Mouse (Mus musculus): ENCODE results near the gene Gsk3b. TPM values are rescaled to one million over a fixed set of nuclear protein-coding genes. Genes with fewer than 3 reads are reported as not detected.

Gene Gsk3b
- polyA plus RNA-seq, 1 experiment from 2014 or later: 69.5 TPM

GRCm38 (mm10) chr16:38272483-38272882 is 183.7 kb downstream of the Gsk3b start:
- Histone ChIP-seq H3K4me1 (0 out of 2 replicates have a peak, but pooled peaks cover 3% of the 10 kb centered on the region), H3K27ac (replicated peaks) (no peak overlapping the region), H3K27me3 (replicated peaks; ENCODE audit: low read depth, poor library complexity, severe bottlenecking) (no peaks in the 10 kb centered on the region), H3K36me3 (replicated peaks) (no peaks in the 10 kb centered on the region), H3K4me3 (no peak overlapping the region), H3K9me3 (no peaks in the 10 kb centered on the region)
- WGBS: 80% methylated on average over 5 of the region's 5 CpGs
- DNase-seq (ENCODE audit: low spot score): no peak

- Histone ChIP-seq H3K27me3 (replicated peaks; ENCODE audit: low read depth, poor library complexity, severe bottlenecking) (no peaks in the 10 kb centered on the region), H3K36me3 (replicated peaks) (no peaks in the 10 kb centered on the region), H3K9me3 (no peaks in the 10 kb centered on the region), H3K4me1 (0 out of 2 replicates have a peak, but pooled peaks cover 3% of the 10 kb centered on the region), H3K4me3 (no peak overlapping the region), H3K27ac (replicated peaks) (no peak overlapping the region)
- DNase-seq (ENCODE audit: low spot score): no peak
- 83% methylated on average over 2 of the region's 2 CpGs for WGBS
These were observed 185.9 kb downstream of the Gsk3b start for GRCm38 (mm10) chr16:38274737-38275136.

- H3K36me3 ChIP-seq (replicated peaks): no peaks in the 10 kb centered on the region
- DNase-seq (ENCODE audit: low spot score): no peak
- no peak overlapping the region for H3K4me3 ChIP-seq
- 0 out of 2 replicates have a peak, but pooled peaks cover 10% of the 10 kb centered on the region for H3K4me1 ChIP-seq
- no peak overlapping the region for H3K27ac ChIP-seq (replicated peaks)
- H3K9me3 ChIP-seq: no peaks in the 10 kb centered on the region
- no peaks in the 10 kb centered on the region for H3K27me3 ChIP-seq (replicated peaks; ENCODE audit: low read depth, poor library complexity, severe bottlenecking)
- 92% methylated on average over 5 of the region's 5 CpGs for WGBS
These were observed 191.0 kb downstream of the Gsk3b start for GRCm38 (mm10) chr16:38279794-38280193.

- Histone ChIP-seq H3K27me3 (replicated peaks; ENCODE audit: low read depth, poor library complexity, severe bottlenecking) (no peaks in the 10 kb centered on the region), H3K9me3 (no peaks in the 10 kb centered on the region), H3K27ac (replicated peaks) (no peak overlapping the region), H3K4me1 (0 out of 2 replicates have a peak, but pooled peaks cover 10% of the 10 kb centered on the region), H3K36me3 (replicated peaks) (no peaks in the 10 kb centered on the region), H3K4me3 (no peak overlapping the region)
- WGBS: 83% methylated on average over 7 of the region's 7 CpGs
- DNase-seq (ENCODE audit: low spot score): no peak
These were observed 192.2 kb downstream of the Gsk3b start for GRCm38 (mm10) chr16:38280951-38281350.

- H3K27ac ChIP-seq (replicated peaks): no peak overlapping the region
- WGBS: 86% methylated on average over 7 of the region's 7 CpGs
- DNase-seq (ENCODE audit: low spot score): no peak
These were observed 193.9 kb downstream of the Gsk3b start for GRCm38 (mm10) chr16:38282559-38283160.

GRCm38 (mm10) chr16:38283300-38283699 is 194.5 kb downstream of the Gsk3b start:
- Histone ChIP-seq H3K9me3 (no peaks in the 10 kb centered on the region), H3K27me3 (replicated peaks; ENCODE audit: low read depth, poor library complexity, severe bottlenecking) (no peaks in the 10 kb centered on the region), H3K4me3 (no peak overlapping the region), H3K36me3 (replicated peaks) (no peaks in the 10 kb centered on the region), H3K4me1 (peaks cover 19% of the 10 kb centered on the region), H3K27ac (replicated peaks) (no peak overlapping the region)
- DNase-seq (ENCODE audit: low spot score): no peak
- WGBS: 44% methylated on average over 3 of the region's 3 CpGs

More at GRCm38 (mm10) chr16:38282559-38283160, 193.9 kb downstream of the Gsk3b start:
- H3K27me3 ChIP-seq (replicated peaks; ENCODE audit: low read depth, poor library complexity, severe bottlenecking): no peaks in the 10 kb centered on the region
- H3K9me3 ChIP-seq: no peaks in the 10 kb centered on the region
- no peak overlapping the region for H3K4me3 ChIP-seq
- H3K4me1 ChIP-seq: peaks cover 12% of the 10 kb centered on the region
- H3K36me3 ChIP-seq (replicated peaks): no peaks in the 10 kb centered on the region

GRCm38 (mm10) chr16:38285801-38286200 is 197.0 kb downstream of the Gsk3b start:
- Histone ChIP-seq H3K9me3 (no peaks in the 10 kb centered on the region), H3K36me3 (replicated peaks) (no peaks in the 10 kb centered on the region), H3K4me3 (no peak overlapping the region), H3K27me3 (replicated peaks; ENCODE audit: low read depth, poor library complexity, severe bottlenecking) (no peaks in the 10 kb centered on the region), H3K27ac (replicated peaks) (no peak overlapping the region), H3K4me1 (peaks cover 31% of the 10 kb centered on the region)
- no peak for DNase-seq (ENCODE audit: low spot score)
- WGBS: 78% methylated on average over 7 of the region's 7 CpGs

GRCm38 (mm10) chr16:38286541-38286940 is 197.7 kb downstream of the Gsk3b start:
- Histone ChIP-seq H3K9me3 (no peaks in the 10 kb centered on the region), H3K4me1 (peaks cover 31% of the 10 kb centered on the region), H3K36me3 (replicated peaks) (no peaks in the 10 kb centered on the region), H3K27me3 (replicated peaks; ENCODE audit: low read depth, poor library complexity, severe bottlenecking) (no peaks in the 10 kb centered on the region), H3K27ac (replicated peaks) (no peak overlapping the region), H3K4me3 (no peak overlapping the region)
- no peak for DNase-seq (ENCODE audit: low spot score)
- 73% methylated on average over 4 of the region's 4 CpGs for WGBS

GRCm38 (mm10) chr16:38287357-38287756 is 198.6 kb downstream of the Gsk3b start:
- Histone ChIP-seq H3K4me3 (no peak overlapping the region), H3K4me1 (peaks cover 31% of the 10 kb centered on the region), H3K27me3 (replicated peaks; ENCODE audit: low read depth, poor library complexity, severe bottlenecking) (no peaks in the 10 kb centered on the region), H3K27ac (replicated peaks) (no peak overlapping the region), H3K9me3 (no peaks in the 10 kb centered on the region), H3K36me3 (replicated peaks) (no peaks in the 10 kb centered on the region)
- 59% methylated on average over 6 of the region's 6 CpGs for WGBS
- no peak for DNase-seq (ENCODE audit: low spot score)

- Histone ChIP-seq H3K4me3 (no peak overlapping the region), H3K27me3 (replicated peaks; ENCODE audit: low read depth, poor library complexity, severe bottlenecking) (no peaks in the 10 kb centered on the region), H3K9me3 (no peaks in the 10 kb centered on the region), H3K36me3 (replicated peaks) (no peaks in the 10 kb centered on the region), H3K4me1 (peaks cover 29% of the 10 kb centered on the region), H3K27ac (replicated peaks) (no peak overlapping the region)
- 84% methylated on average over 3 of the region's 3 CpGs for WGBS
- no peak for DNase-seq (ENCODE audit: low spot score)
These were observed 199.0 kb downstream of the Gsk3b start for GRCm38 (mm10) chr16:38287762-38288161.

- no peaks in the 10 kb centered on the region for H3K27me3 ChIP-seq (replicated peaks; ENCODE audit: low read depth, poor library complexity, severe bottlenecking)
- H3K4me1 ChIP-seq: peaks cover 21% of the 10 kb centered on the region
- no peak overlapping the region for H3K27ac ChIP-seq (replicated peaks)
- H3K4me3 ChIP-seq: no peak overlapping the region
- no peaks in the 10 kb centered on the region for H3K9me3 ChIP-seq
- 20% methylated on average over 6 of the region's 6 CpGs for WGBS
- H3K36me3 ChIP-seq (replicated peaks): no peaks in the 10 kb centered on the region
- DNase-seq (ENCODE audit: low spot score): peak; percentile 37
These were observed 200.1 kb downstream of the Gsk3b start for GRCm38 (mm10) chr16:38288851-38289250.

GRCm38 (mm10) chr16:38290151-38290550 is 201.3 kb downstream of the Gsk3b start:
- Histone ChIP-seq H3K36me3 (replicated peaks) (no peaks in the 10 kb centered on the region), H3K9me3 (no peaks in the 10 kb centered on the region), H3K27me3 (replicated peaks; ENCODE audit: low read depth, poor library complexity, severe bottlenecking) (no peaks in the 10 kb centered on the region), H3K27ac (replicated peaks) (no peak overlapping the region), H3K4me1 (peaks cover 25% of the 10 kb centered on the region), H3K4me3 (no peak overlapping the region)
- no peak for DNase-seq (ENCODE audit: low spot score)
- 83% methylated on average over 2 of the region's 2 CpGs for WGBS

GRCm38 (mm10) chr16:38294685-38295348 is 206.0 kb downstream of the Gsk3b start, which contains the start of gene Nr1i2:
Gene Nr1i2, minus strand, starts transcription at chr16:38294824.
- Histone ChIP-seq H3K36me3 (replicated peaks) (no peaks in the 10 kb centered on the region), H3K27ac (replicated peaks) (no peak within 1 kb of the TSS), H3K4me3 (no peak within 1 kb of the TSS), H3K4me1 (0 out of 2 replicates have a peak, but pooled peaks cover 4% of the 10 kb centered on the region), H3K27me3 (replicated peaks; ENCODE audit: low read depth, poor library complexity, severe bottlenecking) (no peaks in the 10 kb centered on the region), H3K9me3 (no peaks in the 10 kb centered on the region)
- no peak for DNase-seq (ENCODE audit: low spot score)
- 72% methylated on average over 7 of the region's 7 CpGs for WGBS
